Mouse (Mus musculus) heart, embryonic 11.5 days (tissue): Measurements from ENCODE around the gene Npepps. TPM values are rescaled to one million over a fixed set of nuclear protein-coding genes. Genes with fewer than 3 reads are reported as not detected.
"Not testable (repeated sequence)": the region's sequence is repeated elsewhere in the genome, so short reads cannot be mapped to it uniquely, and the experiment has no call there.

ENCODE experiments used
- ATAC-seq: fragments of 200-750 bp; cut with Nextera tagmentation; replicated peaks from 2 replicates; pipeline ENCODE4 v1.8.0; 2017; ENCODE audit warnings: moderate library complexity; ENCODE audit not compliant: insufficient number of reproducible peaks, low FRiP score, low TSS enrichment
- H3K27ac ChIP-seq: fragments of 300-500 bp; sonication (generic); 2 replicates; pipeline ENCODE4 v1.5.1; 2014; ENCODE audit warnings: mild to moderate bottlenecking, low read depth, low read length
- H3K27me3 ChIP-seq: fragments of 300-500 bp; sonication (generic); 2 replicates; pipeline ENCODE4 v1.6.1; 2014; ENCODE audit warnings: mild to moderate bottlenecking, low read length, mixed read lengths; ENCODE audit not compliant: control insufficient read depth, insufficient read depth
- H3K36me3 ChIP-seq: fragments of 300-500 bp; sonication (generic); 2 replicates; pipeline ENCODE4 v1.6.1; 2014; ENCODE audit warnings: mild to moderate bottlenecking, low read length, moderate library complexity, mixed read lengths; ENCODE audit not compliant: control insufficient read depth, insufficient read depth
- H3K4me1 ChIP-seq: fragments of 300-500 bp; sonication (generic); 2 replicates; pipeline ENCODE4 v1.6.1; 2014; ENCODE audit warnings: low read length; ENCODE audit not compliant: control insufficient read depth, insufficient read depth
- H3K4me2 ChIP-seq: fragments of 300-500 bp; sonication (generic); 2 replicates; pipeline ENCODE4 v1.6.1; 2014; ENCODE audit warnings: mild to moderate bottlenecking, moderate library complexity
- H3K4me3 ChIP-seq: fragments of 300-500 bp; sonication (generic); 2 replicates; pipeline ENCODE4 v1.5.1; 2014; ENCODE audit warnings: low read depth, low read length
- H3K9ac ChIP-seq: fragments of 300-500 bp; sonication (generic); 2 replicates; pipeline ENCODE4 v1.6.1; 2014; ENCODE audit warnings: mild to moderate bottlenecking, low read depth, low read length, moderate library complexity
- H3K9me3 ChIP-seq: fragments of 300-500 bp; sonication (generic); replicated peaks from 2 replicates; pipeline ENCODE4 v1.6.1; 2016; ENCODE audit warnings: low read length; ENCODE audit not compliant: control insufficient read depth
- WGBS: fragments of 180-500 bp; shearing (Covaris S2); extraction: QIAGEN DNeasy Blood & Tissue Kit; methylation state at CpG from one replicate; pipeline ENCODE4 v1.1.7; 2014; ENCODE audit not compliant: insufficient replicate concordance; 5-methylcytosine and 5-hydroxymethylcytosine counted together
- polyA plus RNA-seq: library from polyadenylated mRNA; unstranded; fragments of >200 nt; fragmentation: Nextera tagmentation; extraction: Ambion mirVana; gene quantifications from 2 replicates; pipeline ENCODE4 v1.2.1, GENCODE M21; 2014

Npepps gene
- polyA plus RNA-seq, 1 experiment from 2014 or later, result 78.0 TPM

DNA sequence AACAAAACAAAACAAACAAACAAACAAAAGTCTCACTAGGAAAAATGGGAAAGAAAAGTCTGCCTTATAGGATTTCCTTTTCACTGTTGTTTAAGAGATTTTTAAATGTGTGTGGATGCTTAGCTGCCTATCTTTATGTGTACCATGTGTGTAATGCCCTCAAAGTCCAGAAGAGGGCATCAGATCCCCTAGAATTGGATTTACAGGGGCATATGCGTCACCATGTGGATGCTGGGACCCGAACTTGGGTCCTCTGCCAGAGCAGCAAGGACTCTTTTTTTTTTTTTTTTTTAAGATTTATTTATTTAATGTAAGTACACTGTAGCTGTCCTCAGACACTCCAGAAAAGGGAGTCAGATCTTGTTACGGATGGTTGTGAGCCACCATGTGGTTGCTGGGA lies 33.7 kb upstream of the Npepps start:
- Histone ChIP-seq H3K9ac (no peak overlapping the region), H3K27me3 (no peaks in the 10 kb centered on the region), H3K27ac (no peak overlapping the region), H3K9me3 (no peaks in the 10 kb centered on the region), H3K4me1 (peaks cover 21% of the 10 kb centered on the region), H3K4me3 (no peak overlapping the region), H3K4me2 (no peak overlapping the region), H3K36me3 (no peaks in the 10 kb centered on the region)
- 93% methylated on average over 3 of the region's 3 CpGs for WGBS
- no peak for ATAC-seq

DNA sequence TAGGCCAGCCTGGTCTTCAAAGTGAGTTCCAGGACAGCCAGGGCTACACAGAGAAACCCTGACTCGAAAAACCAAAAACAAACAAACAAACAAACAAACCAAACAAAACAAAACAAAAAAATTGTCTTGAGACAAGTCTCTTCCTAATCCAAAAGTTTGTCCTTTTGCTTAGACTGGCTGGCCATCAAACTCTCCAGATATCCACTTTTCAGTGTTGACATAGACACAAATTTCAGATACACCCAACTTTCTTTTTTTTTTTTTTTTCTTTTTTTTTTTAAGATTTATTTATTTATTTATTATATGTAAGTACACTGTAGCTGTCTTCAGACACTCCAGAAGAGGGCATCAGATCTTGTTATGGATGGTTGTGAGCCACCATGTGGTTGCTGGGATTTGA lies 32.4 kb upstream of the Npepps start:
- H3K9me3 ChIP-seq, H3K9ac ChIP-seq, ATAC-seq, H3K4me3 ChIP-seq, H3K27ac ChIP-seq, H3K4me2 ChIP-seq, H3K36me3 ChIP-seq, H3K27me3 ChIP-seq: not testable (repeated sequence)
- 71% methylated on average over 1 of the region's 1 CpGs for WGBS
- peaks cover 21% of the 10 kb centered on the region for H3K4me1 ChIP-seq

DNA sequence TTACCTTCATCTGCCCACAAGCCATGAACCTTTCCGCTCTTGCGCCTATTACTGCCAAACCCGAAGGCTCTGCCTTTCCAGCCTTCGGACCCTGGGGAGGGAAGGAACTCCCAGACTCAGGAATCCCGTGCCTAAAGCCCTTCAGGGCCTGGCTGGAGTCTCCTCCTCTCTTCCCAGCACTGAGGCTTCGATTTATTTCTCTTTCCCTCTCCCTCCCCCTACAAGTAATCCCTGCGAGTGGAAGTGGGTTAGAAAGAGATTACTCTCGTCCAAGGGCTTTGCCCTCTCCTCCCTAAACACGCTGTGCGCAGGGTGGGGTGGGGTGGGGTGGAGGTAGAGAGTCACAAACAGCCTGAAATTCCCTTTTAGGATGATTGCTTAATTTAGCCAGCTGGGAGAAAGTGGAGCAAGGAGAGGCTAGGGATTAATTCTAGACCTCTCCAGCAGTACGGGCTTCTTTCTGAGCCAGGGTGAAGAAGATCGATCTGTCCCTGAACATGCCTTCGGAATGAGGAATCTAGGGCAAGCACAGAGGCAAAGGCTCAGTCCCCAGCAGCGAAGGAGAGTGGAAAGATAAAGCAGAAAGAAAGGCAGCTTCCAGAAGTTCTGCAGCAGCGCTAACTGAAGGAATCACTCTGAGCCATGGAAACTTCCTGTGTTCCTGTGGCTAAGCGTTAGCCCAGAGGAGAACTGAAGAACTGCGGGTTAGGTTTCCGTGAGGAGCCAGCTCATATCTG lies 30.6 kb upstream of the Npepps start:
- 1% methylated on average over 18 of the region's 18 CpGs for WGBS
- no peak for ATAC-seq
- peak overlapping the region; percentile 68 for H3K27ac ChIP-seq

DNA sequence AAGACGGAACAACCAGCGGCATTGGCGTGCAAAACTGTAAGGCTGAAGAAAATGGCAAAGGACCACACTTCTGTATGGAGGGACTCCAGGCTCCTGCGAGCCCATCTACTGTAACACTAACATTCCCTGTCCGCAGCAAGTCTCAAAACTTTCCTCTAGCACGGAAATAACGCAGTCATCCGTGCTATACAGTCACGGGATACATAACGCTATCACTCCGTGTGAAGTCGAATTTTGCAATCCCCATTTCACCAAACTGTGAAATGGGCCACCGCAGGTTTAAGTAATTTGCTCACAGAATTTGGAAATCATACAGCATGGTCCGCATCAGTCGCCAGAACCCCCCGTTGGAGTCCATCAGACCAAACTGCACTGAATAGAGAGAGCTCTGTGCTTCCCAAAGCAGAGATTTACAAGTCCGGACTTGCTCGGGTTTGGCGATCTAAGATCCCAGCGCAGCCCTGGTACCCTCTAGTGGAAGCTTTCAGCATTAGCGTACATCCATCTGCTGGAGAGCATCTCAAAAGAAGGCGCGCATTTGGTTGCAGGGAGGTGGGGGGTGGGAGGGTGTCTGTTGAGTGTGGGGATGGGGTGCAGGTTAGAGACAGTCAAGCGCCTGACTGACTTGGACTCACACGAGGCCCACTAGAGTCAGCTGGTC lies 29.6 kb upstream of the Npepps start:
- H3K27me3 ChIP-seq, result no peaks in the 10 kb centered on the region
- H3K27ac ChIP-seq, result peak overlapping the region; percentile 66
- peak overlapping the region; percentile 48 for H3K4me3 ChIP-seq
- WGBS, result under 1% methylated on average over 25 of the region's 25 CpGs
- H3K9me3 ChIP-seq, result no peaks in the 10 kb centered on the region
- ATAC-seq, result 0 out of 2 replicates have a peak, but pooled peaks have one; percentile 20
- H3K36me3 ChIP-seq, result no peaks in the 10 kb centered on the region
- peaks cover 16% of the 10 kb centered on the region for H3K4me1 ChIP-seq
- H3K9ac ChIP-seq, result peak overlapping the region; percentile 70
- H3K4me2 ChIP-seq, result peak overlapping the region; percentile 69

More for the DNA sequence above, 30.6 kb upstream of the Npepps start:
- Histone ChIP-seq H3K27me3 (no peaks in the 10 kb centered on the region), H3K4me2 (peak overlapping the region; percentile 69), H3K9ac (peak overlapping the region; percentile 74), H3K4me1 (peaks cover 19% of the 10 kb centered on the region), H3K4me3 (peak overlapping the region; percentile 48), H3K9me3 (no peaks in the 10 kb centered on the region), H3K36me3 (no peaks in the 10 kb centered on the region)

DNA sequence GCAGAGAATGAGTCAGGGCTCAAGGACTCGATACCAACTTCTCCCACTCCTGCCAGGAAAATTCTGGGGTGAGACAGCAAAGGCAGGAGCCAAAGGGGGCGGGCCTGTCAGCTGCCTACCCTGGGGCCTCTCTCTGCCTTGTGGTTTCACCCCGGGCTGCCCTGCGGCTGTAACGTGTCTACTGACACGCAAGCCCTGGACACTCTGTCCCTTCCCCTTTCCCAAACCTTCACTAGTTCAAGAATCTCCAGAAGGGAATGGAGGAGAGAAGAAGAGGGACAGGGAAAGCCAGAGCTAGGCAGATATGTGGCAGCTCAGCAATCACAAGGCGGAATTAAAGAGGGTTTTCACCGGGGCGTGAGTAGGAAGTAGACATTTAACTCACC lies 29.0 kb upstream of the Npepps start:
- peak overlapping the region; percentile 70 for H3K9ac ChIP-seq
- H3K4me1 ChIP-seq, result peaks cover 16% of the 10 kb centered on the region
- 2% methylated on average over 9 of the region's 9 CpGs for WGBS
- H3K27ac ChIP-seq, result peak overlapping the region; percentile 66
- H3K4me2 ChIP-seq, result peak overlapping the region; percentile 69
- H3K4me3 ChIP-seq, result peak overlapping the region; percentile 48
- H3K36me3 ChIP-seq, result no peaks in the 10 kb centered on the region
- no peak for ATAC-seq
- no peaks in the 10 kb centered on the region for H3K9me3 ChIP-seq
- no peaks in the 10 kb centered on the region for H3K27me3 ChIP-seq

DNA sequence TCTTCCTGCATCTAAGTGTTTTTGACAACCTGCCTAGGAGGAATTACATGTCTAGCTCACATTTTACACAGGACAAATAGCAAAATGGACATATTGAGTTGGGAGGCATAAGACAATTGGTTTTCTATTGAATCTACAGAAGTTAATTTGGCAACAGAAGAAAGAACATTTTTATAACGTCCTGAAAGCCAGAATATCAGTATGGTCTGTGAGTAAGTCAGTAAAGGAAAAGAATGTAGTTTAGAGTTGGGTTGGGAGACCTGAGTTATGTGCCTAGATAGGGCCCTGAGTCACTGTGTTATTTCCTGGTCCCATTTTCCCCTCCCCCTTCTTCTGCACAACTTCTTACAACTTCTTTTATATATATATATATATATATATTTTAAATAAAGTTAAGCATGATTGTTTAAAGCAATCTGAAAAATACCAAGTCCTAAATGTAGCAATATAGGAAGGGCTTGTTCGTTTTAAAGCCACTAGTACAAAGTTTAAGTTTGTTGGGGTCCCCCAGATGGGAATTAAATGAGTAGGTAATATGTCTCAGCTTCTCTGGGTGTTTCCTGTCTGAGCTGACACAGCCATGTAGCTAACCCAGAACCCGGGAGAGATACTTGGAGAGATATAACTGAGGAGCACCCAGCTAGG lies 28.5 kb upstream of the Npepps start:
- Histone ChIP-seq H3K9ac (peak overlapping the region; percentile 70; the same call in 1 of the 2 replicates), H3K27me3 (no peaks in the 10 kb centered on the region), H3K27ac (peak overlapping the region; percentile 66; the same call in 1 of the 2 replicates), H3K36me3 (no peaks in the 10 kb centered on the region), H3K9me3 (no peaks in the 10 kb centered on the region), H3K4me2 (peak overlapping the region; percentile 69), H3K4me3 (peak overlapping the region; percentile 48; the same call in 1 of the 2 replicates), H3K4me1 (peaks cover 16% of the 10 kb centered on the region)
- 29% methylated on average over 3 of the region's 3 CpGs for WGBS
- ATAC-seq, result no peak

DNA sequence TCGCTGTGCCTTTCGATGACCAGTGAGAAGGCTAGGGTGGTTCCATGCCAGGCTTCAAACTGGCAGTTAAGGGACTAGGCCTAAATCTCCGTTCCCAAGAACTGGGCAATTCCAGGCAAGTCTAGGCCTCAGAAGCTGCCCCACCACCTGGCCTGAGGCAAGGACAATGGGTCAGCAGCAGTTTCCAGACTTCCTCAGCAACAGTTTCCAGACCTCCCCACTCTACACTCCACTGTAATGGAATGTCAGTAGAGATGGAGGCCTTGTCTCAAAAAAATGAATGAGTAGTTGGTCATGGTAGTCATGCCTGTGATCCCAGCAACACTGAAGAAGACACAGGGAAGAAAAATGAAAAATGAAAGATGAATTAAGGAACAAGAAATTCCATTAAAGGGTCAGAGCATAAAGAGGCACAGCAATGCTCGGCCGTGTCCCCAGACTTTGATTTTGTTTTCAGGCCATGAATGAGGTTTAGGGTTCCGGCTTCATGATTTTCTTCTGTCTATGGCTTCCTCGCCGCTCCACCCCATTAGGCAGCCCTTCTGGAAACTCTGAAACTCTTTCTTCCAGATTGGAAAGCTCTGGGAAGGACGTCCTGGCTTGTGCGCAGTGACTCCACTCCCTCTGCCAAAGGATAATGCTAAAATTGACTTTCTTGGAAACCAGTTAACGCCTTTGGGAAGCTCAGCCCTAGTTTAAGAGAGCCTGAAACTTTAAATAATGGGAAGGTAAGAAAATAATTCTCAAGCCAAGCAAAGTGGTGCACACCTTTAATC lies 27.0 kb upstream of the Npepps start:
- no peak for ATAC-seq
- Histone ChIP-seq H3K9me3 (no peaks in the 10 kb centered on the region), H3K4me3 (no peak overlapping the region), H3K4me2 (no peak overlapping the region), H3K9ac (no peak overlapping the region), H3K36me3 (no peaks in the 10 kb centered on the region), H3K27me3 (no peaks in the 10 kb centered on the region), H3K4me1 (peaks cover 16% of the 10 kb centered on the region), H3K27ac (no peak overlapping the region)
- WGBS, result 88% methylated on average over 11 of the region's 11 CpGs

DNA sequence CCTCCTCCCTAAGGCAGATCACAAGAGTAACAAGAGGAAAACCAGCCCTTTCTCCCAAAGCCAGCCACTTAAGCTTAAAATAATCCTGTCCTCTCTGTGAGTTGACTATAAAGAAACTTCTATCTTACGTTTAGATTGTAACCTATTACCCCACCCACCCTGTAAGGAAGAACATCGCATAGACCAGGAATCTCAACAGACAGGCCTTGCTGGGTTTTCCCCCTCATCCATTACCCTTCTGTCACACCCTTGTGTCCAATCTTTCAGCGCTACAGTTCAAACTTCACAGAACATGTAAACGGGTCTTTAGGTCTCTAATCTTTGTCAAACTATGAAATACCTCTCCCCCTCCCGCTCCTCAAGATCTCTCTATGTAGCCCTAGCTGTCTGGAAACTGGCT lies 24.2 kb upstream of the Npepps start:
- H3K9ac ChIP-seq, result no peak overlapping the region
- H3K9me3 ChIP-seq, result no peaks in the 10 kb centered on the region
- H3K4me3 ChIP-seq, result no peak overlapping the region
- no peak for ATAC-seq
- no peak overlapping the region for H3K4me2 ChIP-seq
- H3K36me3 ChIP-seq, result no peaks in the 10 kb centered on the region
- no peaks in the 10 kb centered on the region for H3K27me3 ChIP-seq
- peaks cover 12% of the 10 kb centered on the region for H3K4me1 ChIP-seq
- whole genome bisulfite sequencing, result 71% methylated on average over 5 of the region's 5 CpGs
- no peak overlapping the region for H3K27ac ChIP-seq
